Mouse (Mus musculus) liver, adult 2 months (tissue): ENCODE data around the gene Usp20.

Experiments used
- CTCF ChIP-seq: fragments of 200-500 bp; IDR thresholded peaks from 2 replicates; pipeline ENCODE4 v1.5.1; 2011; ENCODE audit warnings: low read depth, low read length, control low read depth
- POLR2A ChIP-seq: fragments of 200-500 bp; IDR thresholded peaks from 2 replicates; pipeline ENCODE4 v1.6.1; 2011; ENCODE audit warnings: low read length, control low read depth; ENCODE audit not compliant: insufficient read depth; ENCODE audit errors: extremely low read depth

DNA sequence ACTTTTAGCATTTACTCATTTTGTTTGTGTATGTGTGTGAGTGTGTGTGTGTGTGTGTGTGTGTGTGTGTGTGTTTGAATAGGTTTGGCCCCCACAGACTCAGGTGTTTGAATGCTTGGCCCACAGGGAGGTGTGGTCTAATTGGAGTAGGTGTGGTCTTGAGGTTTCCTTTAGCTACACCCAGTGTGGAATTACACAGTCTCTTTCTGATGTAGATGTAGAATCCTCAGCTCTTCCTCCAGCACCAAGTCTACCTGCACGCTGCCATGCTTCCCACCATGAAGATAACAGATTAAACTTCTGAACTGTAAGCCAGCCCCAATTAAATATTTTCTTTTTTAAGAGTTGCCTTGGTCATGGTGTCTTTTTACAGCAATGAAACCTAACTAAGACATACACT is 78.2 kb downstream of the Usp20 start:
- TF ChIP-seq CTCF (no peak), POLR2A (no peak)
